Mouse (Mus musculus): ENCODE measurements around the gene Pabpc4. TPM values are rescaled to one million over a fixed set of nuclear protein-coding genes. Genes with fewer than 3 reads are reported as not detected.

The Pabpc4 gene
- polyA plus RNA-seq, 1 experiment: 60.3 TPM

GRCm38 (mm10) chr4:123295516-123296147 lies 33.5 kb downstream of the Pabpc4 start:
- Histone ChIP-seq H3K4me1 (ENCODE audit: control insufficient read depth, insufficient read depth, low read length) (no peaks in the 10 kb centered on the region), H3K4me3 (replicated peaks; ENCODE audit: extremely low read depth, low read depth, low read length) (no peak overlapping the region)
- 86% methylated on average over 21 of the region's 21 CpGs for WGBS
- TF ChIP-seq CTCF (IDR thresholded peaks at IDR 0.05; ENCODE audit: insufficient read depth, low read length) (no peak), POLR2A (IDR thresholded peaks at IDR 0.05; ENCODE audit: borderline replicate concordance, extremely low read depth, low read depth, low read length) (no peak)
- no peak for DNase-seq

GRCm38 (mm10) chr4:123296148-123296534 lies 34.0 kb downstream of the Pabpc4 start:
- 91% methylated on average over 5 of the region's 5 CpGs for WGBS
- H3K4me3 ChIP-seq (replicated peaks; ENCODE audit: extremely low read depth, low read depth, low read length): no peak overlapping the region
- H3K4me1 ChIP-seq (ENCODE audit: control insufficient read depth, insufficient read depth, low read length): no peaks in the 10 kb centered on the region
- no peak for DNase-seq
- no peak for TF ChIP-seq CTCF (IDR thresholded peaks at IDR 0.05; ENCODE audit: insufficient read depth, low read length)
- no peak for TF ChIP-seq POLR2A (IDR thresholded peaks at IDR 0.05; ENCODE audit: borderline replicate concordance, extremely low read depth, low read depth, low read length)

GRCm38 (mm10) chr4:123297195-123297960 lies 35.2 kb downstream of the Pabpc4 start:
- no peak for DNase-seq
- Histone ChIP-seq H3K4me3 (replicated peaks; ENCODE audit: extremely low read depth, low read depth, low read length) (no peak overlapping the region), H3K4me1 (ENCODE audit: control insufficient read depth, insufficient read depth, low read length) (no peaks in the 10 kb centered on the region)
- TF ChIP-seq POLR2A (IDR thresholded peaks at IDR 0.05; ENCODE audit: borderline replicate concordance, extremely low read depth, low read depth, low read length): no peak
- TF ChIP-seq CTCF (IDR thresholded peaks at IDR 0.05; ENCODE audit: insufficient read depth, low read length): no peak
- 94% methylated on average over 22 of the region's 22 CpGs for WGBS

GRCm38 (mm10) chr4:123298226-123298625 lies 36.1 kb downstream of the Pabpc4 start:
- no peak for DNase-seq
- WGBS: 68% methylated on average over 4 of the region's 4 CpGs

GRCm38 (mm10) chr4:123298980-123299670 lies 37.0 kb downstream of the Pabpc4 start:
- Histone ChIP-seq H3K4me3 (replicated peaks; ENCODE audit: extremely low read depth, low read depth, low read length) (no peak overlapping the region), H3K4me1 (ENCODE audit: control insufficient read depth, insufficient read depth, low read length) (no peaks in the 10 kb centered on the region)
- 85% methylated on average over 11 of the region's 11 CpGs for WGBS
- no peak for DNase-seq
- no peak for TF ChIP-seq CTCF (IDR thresholded peaks at IDR 0.05; ENCODE audit: insufficient read depth, low read length)
- TF ChIP-seq POLR2A (IDR thresholded peaks at IDR 0.05; ENCODE audit: borderline replicate concordance, extremely low read depth, low read depth, low read length): no peak

More at GRCm38 (mm10) chr4:123298226-123298625, 36.1 kb downstream of the Pabpc4 start:
- TF ChIP-seq CTCF (IDR thresholded peaks at IDR 0.05; ENCODE audit: insufficient read depth, low read length): no peak
- TF ChIP-seq POLR2A (IDR thresholded peaks at IDR 0.05; ENCODE audit: borderline replicate concordance, extremely low read depth, low read depth, low read length): no peak
- no peaks in the 10 kb centered on the region for H3K4me1 ChIP-seq (ENCODE audit: control insufficient read depth, insufficient read depth, low read length)
- H3K4me3 ChIP-seq (replicated peaks; ENCODE audit: extremely low read depth, low read depth, low read length): no peak overlapping the region

- 8% methylated on average over 3 of the region's 3 CpGs for WGBS
- DNase-seq: peak; percentile 45
- TF ChIP-seq CTCF (IDR thresholded peaks at IDR 0.05; ENCODE audit: insufficient read depth, low read length) (peak; percentile 43; the same call in 1 of the 2 replicates), POLR2A (IDR thresholded peaks at IDR 0.05; ENCODE audit: borderline replicate concordance, extremely low read depth, low read depth, low read length) (no peak)
Observed at GRCm38 (mm10) chr4:123305789-123306188, 43.6 kb downstream of the Pabpc4 start.

GRCm38 (mm10) chr4:123306999-123307398 lies 44.8 kb downstream of the Pabpc4 start:
- H3K4me1 ChIP-seq (ENCODE audit: control insufficient read depth, insufficient read depth, low read length): 0 out of 2 replicates have a peak, but pooled peaks cover 2% of the 10 kb centered on the region
- DNase-seq: no peak
- 88% methylated on average over 10 of the region's 10 CpGs for WGBS
- no peak for TF ChIP-seq POLR2A (IDR thresholded peaks at IDR 0.05; ENCODE audit: borderline replicate concordance, extremely low read depth, low read depth, low read length)
- no peak for TF ChIP-seq CTCF (IDR thresholded peaks at IDR 0.05; ENCODE audit: insufficient read depth, low read length)
- H3K4me3 ChIP-seq (replicated peaks; ENCODE audit: extremely low read depth, low read depth, low read length): no peak overlapping the region

More at GRCm38 (mm10) chr4:123305789-123306188, 43.6 kb downstream of the Pabpc4 start:
- Histone ChIP-seq H3K4me1 (ENCODE audit: control insufficient read depth, insufficient read depth, low read length) (0 out of 2 replicates have a peak, but pooled peaks cover 2% of the 10 kb centered on the region), H3K4me3 (replicated peaks; ENCODE audit: extremely low read depth, low read depth, low read length) (no peak overlapping the region)

GRCm38 (mm10) chr4:123308292-123308691 lies 46.1 kb downstream of the Pabpc4 start:
- DNase-seq: no peak
- WGBS: 34% methylated on average over 3 of the region's 3 CpGs
- no peak for TF ChIP-seq POLR2A (IDR thresholded peaks at IDR 0.05; ENCODE audit: borderline replicate concordance, extremely low read depth, low read depth, low read length)
- TF ChIP-seq CTCF (IDR thresholded peaks at IDR 0.05; ENCODE audit: insufficient read depth, low read length): no peak
- H3K4me1 ChIP-seq (ENCODE audit: control insufficient read depth, insufficient read depth, low read length): 0 out of 2 replicates have a peak, but pooled peaks cover 2% of the 10 kb centered on the region
- H3K4me3 ChIP-seq (replicated peaks; ENCODE audit: extremely low read depth, low read depth, low read length): no peak overlapping the region

- DNase-seq: no peak
- Histone ChIP-seq H3K4me1 (ENCODE audit: control insufficient read depth, insufficient read depth, low read length) (no peaks in the 10 kb centered on the region), H3K4me3 (replicated peaks; ENCODE audit: extremely low read depth, low read depth, low read length) (no peak overlapping the region)
- 76% methylated on average over 7 of the region's 7 CpGs for WGBS
- TF ChIP-seq POLR2A (IDR thresholded peaks at IDR 0.05; ENCODE audit: borderline replicate concordance, extremely low read depth, low read depth, low read length): no peak
- TF ChIP-seq CTCF (IDR thresholded peaks at IDR 0.05; ENCODE audit: insufficient read depth, low read length): no peak
Observed at GRCm38 (mm10) chr4:123311845-123312244, 49.7 kb downstream of the Pabpc4 start.
